Mouse (Mus musculus): ENCODE measurements around the gene Tox2.

Gene Tox2

DNA sequence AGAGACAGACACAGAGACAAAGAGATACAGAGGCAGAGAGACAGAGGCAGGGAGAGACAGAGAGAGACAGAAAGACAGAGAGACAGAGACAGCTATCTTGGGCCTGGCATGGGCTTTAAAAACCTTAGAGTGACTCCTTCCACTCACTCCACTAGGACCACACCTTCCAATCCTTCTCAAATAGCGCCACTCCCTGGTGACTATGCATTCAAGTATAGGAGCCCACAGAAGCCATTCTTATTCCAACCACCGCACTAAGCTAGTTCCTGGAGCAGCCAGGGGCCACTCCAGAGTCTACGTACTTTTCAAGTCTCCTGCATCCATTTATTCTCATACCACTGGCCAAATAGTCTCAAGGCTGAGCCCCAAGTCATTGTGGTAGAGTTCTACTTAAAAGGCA, 115.9 kb downstream of the Tox2 start:
- no peak for DNase-seq (ENCODE audit: low spot score)

DNA sequence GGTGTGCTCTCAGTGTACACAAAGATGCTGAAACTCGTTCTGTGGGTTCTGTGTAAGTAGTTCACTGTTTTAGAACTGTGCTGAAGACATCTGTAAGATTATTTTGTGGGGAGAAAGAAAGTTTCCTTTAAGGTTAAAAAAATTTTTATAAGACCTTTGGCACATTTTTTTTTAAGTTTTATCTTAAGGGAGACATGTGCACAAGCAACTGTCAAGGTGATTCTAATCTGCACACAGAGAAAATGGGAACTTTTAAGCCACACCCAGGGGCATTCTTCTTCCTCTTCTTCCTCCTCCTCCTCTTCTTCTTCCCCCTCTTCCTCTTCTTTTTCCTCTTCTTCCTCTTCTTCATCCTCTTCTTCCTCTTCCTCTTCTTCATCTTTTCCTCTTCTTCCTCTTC, 120.2 kb downstream of the Tox2 start:
- DNase-seq (ENCODE audit: low spot score): no peak

DNA sequence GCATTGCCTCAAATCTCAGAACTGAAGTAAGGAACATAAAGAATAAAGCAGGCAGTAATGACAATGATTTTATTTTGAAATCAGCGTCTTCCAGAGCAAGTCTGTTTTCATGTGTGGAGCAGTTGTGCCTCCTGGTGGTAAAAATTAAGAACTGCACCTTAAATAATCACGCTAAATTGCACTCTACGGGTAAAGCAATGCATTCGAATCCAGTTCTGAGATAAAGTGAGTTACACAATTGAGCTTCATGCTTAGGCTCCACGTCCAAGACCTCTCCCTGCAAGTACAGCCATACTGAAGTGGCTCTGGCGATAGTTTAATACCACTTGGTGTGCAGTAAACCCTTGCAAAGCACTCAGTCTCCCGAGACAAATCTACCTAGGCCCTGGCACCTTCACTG, 127.8 kb downstream of the Tox2 start:
- no peak for DNase-seq (ENCODE audit: low spot score)

DNA sequence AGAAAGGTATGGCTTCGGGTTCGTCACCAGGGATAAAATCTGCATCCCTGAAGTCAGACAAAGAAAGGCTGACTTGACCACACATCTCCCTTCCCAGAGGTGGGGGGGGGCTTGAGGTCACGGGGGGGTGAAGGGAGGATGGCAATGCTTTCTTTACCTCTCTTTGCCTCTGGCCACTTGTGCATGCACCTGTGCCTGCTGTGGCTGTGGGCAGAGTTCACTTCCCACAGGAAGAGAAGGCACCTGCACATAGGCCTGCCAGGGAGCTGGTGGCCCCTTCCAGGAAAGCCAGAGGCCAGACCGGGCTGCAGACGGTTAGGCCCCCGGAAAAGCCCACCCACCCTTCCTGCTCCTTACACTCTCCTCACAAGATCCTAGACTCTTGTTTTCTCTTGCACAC, 128.5 kb downstream of the Tox2 start:
- no peak for DNase-seq (ENCODE audit: low spot score)

DNA sequence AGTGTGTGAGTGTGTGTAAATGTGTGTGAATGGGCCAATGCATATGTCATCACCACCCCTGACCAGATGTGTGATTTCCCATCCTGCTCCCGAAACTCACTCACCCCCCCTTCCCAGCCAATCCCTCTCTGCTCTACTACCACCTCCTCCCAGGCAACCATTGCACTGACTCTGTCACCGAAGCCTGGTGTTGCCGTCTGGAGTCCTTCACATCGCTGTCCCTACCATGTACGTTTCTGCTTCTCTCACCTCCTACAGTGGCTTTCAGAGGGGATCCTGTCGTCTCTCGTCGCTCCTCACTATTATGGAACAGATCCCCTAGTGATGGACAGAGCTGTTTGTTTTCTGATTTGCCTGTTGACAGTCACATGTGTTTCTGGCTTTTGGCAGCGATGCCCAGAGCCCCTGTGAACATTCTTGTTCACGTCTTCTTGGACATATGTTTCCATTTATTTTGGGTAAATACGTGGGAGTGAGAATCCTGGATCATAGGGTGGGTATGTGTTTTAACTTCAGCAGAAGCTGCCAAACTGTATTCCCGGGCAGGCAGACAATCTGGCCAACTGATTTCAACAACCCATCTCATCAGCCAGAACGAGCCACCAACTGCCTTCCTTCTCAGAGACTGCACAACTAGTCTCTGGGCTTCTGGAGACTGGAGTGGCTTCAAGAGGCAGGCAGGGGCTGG, 129.6 kb downstream of the Tox2 start:
- DNase-seq (ENCODE audit: low spot score): no peak

DNA sequence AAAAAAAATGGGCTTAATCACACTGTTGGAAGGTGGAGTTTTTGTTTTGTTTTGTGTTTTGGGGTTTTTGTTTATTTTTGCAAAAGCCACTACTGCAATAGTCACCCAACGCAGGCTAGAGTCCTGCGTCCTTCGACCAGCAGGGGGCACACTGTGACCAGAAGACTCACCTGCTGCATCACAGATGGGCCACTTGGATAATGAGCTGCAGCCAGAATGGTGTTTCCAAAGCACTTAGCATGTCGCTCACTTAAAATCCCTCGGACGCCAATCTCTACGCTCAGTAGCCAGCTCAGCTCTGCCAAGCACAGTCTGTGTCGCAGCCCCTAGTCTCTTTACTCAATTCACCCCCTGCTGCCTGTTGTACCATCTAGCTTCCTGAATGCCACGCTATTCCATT, 137.3 kb downstream of the Tox2 start:
- DNase-seq (ENCODE audit: low spot score): peak; percentile 58

DNA sequence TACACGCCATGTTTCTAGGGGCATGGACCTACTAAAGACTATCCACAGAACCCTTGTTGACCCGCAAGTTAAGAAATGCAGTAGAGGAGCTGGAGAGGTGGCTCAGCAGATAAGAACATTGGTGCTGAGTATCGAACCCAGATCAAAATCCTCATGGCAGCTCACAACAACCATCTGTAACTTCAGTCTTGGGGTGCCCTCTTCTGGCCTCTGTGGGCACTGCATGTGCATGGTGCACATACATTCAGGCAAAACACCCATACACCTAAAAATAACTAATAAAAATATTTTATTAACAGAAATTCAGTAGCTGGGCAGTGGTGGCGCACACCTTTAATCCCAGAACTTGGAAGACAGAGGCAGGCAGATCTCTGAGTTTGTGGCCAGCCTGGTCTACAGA, 140.7 kb downstream of the Tox2 start:
- DNase-seq (ENCODE audit: low spot score): no peak

DNA sequence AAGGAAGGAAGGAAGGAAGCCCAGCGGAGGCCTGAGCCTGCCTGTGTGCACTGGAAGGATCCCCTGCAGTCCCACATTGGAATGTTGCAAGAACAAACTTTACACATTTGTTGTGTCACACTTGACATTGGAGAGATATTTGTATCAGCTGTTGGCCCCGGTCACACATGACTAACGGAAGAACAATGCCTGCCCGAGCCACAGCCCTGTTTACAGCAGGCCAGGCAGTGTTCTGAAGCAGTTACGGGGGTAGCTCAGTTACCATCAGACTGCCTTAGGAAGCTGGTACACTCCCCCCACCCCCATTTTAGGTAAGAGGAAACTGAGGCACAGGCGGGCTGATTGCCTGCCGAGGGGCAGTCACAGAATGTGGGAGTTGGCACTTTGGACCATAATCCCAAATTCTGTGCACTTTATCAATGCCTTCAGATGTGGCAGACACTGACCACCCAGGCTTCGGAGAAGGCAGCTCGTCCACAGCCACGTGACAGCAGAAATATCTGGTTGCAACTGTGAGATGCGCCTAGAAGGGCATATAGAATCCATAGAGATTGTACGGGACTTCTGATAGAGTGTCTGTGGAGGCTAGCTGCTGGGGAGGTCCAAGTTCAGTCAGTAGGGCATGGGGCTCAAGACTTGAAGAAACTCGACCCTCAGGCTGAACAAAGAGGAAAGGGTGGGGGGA, 142.2 kb downstream of the Tox2 start:
- no peak for DNase-seq (ENCODE audit: low spot score)

DNA sequence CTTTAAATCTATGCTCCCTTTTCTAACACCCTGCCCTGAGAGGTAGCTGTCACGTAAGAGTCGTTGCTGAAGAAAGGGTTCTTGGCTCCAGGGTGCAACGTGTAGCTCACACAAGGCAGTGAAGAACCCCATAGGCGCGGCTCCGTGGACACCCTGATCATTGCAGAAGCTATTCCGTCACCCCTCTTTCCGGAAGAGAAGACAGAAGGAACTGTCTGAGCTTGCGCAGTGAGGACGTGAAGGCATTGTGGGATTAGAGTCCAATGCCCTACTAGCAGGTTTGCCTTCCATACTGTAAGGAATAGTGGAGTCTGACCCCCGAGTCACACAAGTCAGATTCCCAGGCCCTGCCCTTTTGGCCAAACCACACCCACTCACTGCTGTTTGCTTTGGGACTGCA, 143.6 kb downstream of the Tox2 start:
- no peak for DNase-seq (ENCODE audit: low spot score)

DNA sequence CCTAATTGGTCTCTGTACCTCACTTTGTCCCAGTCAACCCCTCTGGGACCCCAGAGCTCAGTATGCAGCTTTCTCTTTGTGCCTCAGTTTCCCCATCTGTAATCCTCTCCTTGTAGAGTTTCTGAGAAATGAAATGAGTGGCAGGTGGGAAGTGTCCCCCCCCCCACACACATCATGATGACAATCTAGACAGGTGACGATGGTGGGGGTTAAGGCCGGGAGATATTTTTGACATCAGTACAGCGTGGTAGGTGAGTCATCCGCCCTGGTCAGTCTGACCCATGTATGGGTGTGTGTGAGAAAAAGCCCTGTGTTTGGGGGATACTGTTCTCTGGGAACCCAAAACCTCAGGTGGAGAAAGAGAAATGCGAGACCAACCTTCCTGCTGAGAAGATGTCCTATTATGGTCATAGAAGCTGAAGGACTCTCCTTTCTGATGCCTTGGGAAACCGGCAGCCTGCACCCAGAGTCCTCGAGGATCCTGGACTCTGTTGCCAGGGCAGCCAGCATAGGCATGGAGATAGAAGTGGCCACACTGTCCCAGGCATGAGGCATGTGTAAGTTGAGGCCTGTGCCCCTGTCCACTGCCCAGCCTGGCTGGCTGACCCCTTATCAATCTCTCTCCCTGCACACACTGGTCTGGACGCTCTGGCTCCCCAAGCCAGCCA, 144.7 kb downstream of the Tox2 start:
- DNase-seq (ENCODE audit: low spot score): no peak

DNA sequence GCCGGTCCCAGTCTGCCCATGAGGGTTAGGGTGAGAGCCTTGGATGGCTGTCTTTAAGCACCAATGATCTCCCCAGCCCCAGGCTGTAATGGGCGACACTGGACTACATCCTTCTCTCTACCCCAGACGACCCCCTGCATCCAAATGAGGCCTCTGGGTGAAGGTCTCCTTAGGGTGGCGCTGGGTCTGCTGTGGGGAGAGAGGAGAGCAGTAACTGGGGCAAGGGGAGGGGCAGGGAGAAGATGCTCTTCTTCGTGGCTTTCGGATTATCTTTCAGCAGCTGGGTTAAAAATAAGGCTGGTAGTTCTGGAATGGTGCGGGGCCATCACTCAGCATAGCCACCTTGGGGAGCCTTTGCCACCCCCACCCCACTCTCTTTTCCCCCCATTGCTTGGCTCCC, 145.8 kb downstream of the Tox2 start:
- no peak for DNase-seq (ENCODE audit: low spot score)

DNA sequence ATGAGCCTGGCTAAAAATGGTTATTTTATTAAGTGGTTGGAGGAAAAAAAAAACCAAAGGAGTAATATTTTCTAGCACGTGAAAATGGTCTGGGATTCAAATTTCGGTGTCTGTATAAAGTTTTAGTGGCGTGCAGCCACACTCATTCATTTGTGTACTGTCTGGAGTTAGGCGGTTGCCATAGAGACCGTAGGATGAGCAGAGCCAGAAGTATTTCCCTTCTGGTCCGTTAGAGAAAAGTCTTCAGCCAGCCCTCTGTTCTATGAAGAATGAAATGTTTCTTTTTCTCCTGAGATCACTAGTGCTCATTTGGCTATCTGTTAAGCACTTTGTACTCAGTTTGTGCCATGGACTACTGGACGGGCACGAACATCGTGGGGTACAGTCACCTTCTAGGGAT, 146.5 kb downstream of the Tox2 start:
- DNase-seq (ENCODE audit: low spot score): no peak

DNA sequence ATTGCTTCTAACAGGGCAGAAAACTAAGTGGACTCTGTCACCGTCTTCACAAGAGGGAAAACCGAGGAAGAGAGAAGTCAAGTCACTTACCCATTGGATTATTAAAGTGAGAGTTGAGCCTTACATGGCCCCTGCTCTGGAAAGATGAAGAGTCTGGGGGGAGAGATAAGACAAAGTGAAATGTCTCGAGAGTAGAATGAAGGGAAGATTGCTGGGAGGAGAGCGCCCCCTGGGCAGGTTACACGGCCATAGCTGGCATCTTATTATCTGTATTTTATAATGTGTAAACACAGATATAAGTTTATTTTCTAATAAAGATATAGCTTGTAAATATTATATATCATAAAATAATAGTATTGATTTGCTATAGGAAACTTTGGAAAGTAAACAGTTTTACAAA, 147.5 kb downstream of the Tox2 start:
- DNase-seq (ENCODE audit: low spot score): no peak

DNA sequence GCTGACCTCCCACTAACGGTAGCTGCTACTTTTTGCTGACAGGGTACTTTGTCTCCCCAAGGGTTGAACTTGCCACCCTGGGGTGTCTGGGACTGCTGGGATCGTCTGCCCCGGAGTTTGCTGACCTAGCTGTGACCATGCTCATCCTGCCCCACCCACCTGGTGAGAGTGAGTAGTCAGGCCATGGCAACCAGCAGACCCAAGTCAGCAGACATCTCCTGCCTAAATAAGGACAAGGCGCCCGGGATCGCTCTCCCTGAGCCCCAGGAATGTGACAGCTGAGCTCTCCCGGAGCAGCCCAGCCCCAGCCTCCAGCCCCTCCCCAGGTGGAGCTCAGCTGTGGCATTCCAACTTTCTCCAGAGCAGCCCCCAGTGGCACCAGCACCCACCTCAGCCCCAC, 150.8 kb downstream of the Tox2 start:
- DNase-seq (ENCODE audit: low spot score): no peak

DNA sequence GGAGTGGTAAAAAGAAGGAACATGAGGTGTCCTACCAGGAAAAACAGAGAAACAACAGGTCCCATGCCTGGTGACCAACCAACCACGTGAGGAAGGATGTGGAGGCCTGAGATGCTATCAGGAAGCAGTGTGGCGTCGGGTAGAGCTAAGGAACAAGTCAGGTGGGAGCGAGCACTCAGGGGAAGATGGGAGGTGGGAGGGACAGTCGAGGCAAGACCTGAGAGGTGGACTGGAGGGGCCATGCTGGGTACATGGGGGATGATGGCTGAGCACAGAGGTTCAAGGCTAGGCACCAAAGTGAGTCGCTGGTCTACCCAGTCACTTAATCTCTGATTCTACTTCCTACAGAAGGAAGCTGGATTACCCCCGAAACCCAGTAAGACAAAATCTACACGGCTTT, 152.7 kb downstream of the Tox2 start:
- DNase-seq (ENCODE audit: low spot score): no peak

DNA sequence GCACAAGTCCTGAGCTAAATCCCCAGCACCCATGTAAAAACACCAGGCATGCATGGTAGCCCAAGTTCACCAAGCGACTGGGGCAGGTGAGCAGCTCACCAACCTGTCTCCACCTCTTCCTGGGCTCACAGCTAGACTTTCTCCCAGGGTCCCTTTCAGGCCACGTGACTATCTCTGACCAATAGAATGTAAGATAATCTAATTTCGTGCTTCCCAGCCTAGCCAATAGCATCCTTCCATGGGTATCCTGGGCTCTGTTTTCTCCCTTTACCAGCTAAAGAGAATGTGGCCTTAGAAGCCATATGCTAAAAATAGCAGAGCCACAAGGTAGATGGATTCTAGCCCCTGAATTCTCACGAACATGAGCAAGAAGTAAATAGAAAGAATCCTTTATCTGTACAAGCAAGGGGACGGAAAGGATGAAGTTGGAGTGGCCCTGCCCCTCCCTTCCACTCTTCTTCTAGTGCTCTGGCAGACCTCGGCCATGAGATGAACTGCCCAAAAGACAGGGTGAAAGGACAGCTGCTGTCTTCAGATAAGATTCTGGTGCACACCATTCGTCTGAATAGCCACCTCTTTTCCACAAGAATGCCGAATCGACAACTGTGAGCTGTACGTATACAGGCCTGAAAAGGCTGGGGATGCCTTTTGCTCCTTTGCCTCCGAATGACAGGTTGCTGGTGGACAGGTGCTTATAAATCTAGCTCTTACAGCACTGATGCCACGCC, 153.4 kb downstream of the Tox2 start:
- no peak for DNase-seq (ENCODE audit: low spot score)

DNA sequence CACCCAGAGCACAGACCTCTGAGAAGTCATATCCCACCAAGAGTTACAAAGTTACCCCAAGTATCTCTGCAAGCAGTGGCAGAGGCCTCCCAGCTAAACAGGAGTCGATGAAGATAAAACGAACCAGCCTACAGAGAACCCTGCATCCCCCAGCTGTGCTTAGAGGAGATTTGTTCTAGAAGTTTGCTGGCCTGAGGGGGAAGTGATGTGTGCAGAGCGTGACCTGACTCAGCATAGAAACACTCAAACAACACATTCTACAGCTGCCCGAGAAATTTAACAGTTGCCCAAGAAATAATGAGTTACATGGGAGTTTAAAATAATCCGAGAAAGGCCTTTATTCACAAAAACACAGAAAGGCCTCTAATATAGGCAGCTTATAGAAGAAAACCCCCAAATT, 155.7 kb downstream of the Tox2 start:
- no peak for DNase-seq (ENCODE audit: low spot score)

DNA sequence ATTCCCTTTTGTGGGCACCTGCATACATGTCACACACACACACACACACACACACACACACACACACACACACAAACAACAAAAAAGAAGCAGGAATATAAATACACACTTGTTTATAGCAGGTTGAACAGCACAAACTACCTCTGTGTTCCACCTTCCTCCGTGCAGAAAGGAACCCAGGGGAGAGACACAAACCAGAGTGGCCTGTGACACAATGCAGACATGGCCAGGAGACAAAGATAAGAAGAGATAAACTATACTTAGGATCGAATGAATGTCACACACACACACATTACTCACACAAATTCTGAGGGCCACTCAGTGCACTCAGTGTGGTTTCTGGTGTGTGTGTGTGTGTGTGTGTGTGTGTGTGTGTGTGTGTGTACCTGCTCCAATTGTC, 156.3 kb downstream of the Tox2 start:
- DNase-seq (ENCODE audit: low spot score): no peak

DNA sequence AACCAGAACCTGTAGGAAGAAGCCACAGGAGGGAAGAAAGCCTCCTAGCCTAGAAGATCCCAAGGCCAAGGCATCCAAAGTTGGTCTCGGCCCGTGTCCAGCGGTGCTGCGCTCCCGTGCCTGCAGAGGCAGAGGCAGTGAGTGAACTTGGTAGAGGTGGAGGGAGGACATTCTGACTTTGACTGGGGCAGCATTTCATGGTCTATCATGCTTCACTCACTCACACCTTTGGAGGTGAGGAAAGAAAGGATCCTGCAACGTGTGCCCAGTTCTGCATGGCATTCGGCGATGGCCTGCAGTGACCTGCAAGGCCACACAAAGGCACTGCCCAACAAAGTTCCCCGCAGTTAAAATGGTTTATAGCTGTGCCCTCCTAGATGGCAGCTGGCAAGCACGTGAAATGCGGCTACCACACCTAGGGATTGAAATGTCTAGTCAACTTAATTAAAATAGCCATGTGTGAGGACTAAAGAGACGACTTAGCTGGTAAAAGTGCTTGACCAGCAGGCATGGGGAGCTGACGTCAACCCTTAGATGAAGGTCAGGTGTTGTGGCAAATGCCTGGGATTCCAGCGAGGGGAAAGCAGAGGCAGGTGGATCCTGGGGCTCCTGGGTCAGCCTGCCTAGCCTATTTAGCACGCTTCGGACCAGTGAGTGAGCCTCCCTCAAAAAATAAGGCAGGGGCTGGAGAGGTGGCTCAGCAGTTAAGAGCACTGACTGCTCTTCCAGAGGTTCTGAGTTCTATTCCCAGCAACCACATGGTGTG, 158.1 kb downstream of the Tox2 start:
- DNase-seq (ENCODE audit: low spot score): no peak

DNA sequence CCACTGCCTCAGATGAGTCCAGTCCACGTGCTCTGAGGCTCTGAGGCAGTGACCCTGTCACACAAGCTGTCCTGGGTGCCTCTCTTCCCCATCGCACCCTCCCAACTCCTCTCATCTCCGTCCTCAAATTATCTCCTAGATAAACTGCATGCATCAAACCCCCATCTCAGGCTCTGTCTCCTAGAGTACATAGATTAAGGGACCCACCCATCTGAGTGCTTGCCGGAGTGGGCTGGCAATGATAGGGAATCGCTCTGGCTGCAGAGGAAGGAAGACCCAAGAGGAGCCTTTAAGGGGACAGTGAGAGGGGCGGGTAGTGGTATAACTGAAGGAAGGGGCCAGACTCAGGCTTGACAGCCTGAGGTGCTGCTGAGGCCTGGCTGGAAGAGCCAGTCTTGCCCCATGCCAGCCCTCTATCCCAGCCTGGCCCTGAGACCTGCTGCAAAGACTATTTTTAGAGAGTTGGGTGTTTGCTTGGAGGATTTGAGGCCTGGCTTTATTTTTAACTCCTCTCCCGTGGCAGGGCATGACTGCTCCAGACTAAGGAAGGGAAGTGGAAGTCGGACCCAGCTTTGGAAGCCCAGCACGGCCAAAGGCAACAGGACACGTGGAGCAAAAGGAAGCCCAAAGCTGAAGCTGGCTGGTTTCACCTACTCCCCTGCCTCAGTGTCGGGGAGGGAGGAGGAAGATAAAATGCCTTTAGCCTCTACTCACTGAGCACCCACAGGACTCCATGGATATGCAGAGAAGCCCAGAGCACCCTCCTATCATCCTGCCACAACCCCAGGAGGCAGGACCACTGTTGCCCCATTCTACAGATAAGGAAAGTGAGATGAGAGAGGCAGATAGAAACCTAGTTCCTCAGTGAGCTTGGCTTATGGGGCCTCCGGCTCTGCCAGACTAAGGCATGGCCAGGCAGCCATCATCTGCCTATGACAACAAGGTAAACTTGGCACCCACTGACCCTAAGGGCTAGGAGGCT, 160.3 kb downstream of the Tox2 start:
- no peak for DNase-seq (ENCODE audit: low spot score)

Measured in ovary, postnatal 36 days (tissue).